Mouse (Mus musculus) limb, embryonic 10.5 days (tissue): ENCODE results near the gene Rag2. TPM values are rescaled to one million over a fixed set of nuclear protein-coding genes. Genes with fewer than 3 reads are reported as not detected.

Source experiments
- DNase-seq: peaks from one replicate; pipeline ENCODE4 v3.0.0-alpha.2; 2017; ENCODE audit warnings: low spot score
- H3K27ac ChIP-seq: fragments of 300-500 bp; sonication (generic); 2 replicates; pipeline ENCODE4 v1.5.1; 2016; ENCODE audit warnings: mild to moderate bottlenecking
- H3K27me3 ChIP-seq: fragments of 300-500 bp; sonication (generic); 2 replicates; pipeline ENCODE4 v1.6.1; 2016; ENCODE audit warnings: low read depth, mild to moderate bottlenecking; ENCODE audit not compliant: poor library complexity, severe bottlenecking
- H3K36me3 ChIP-seq: fragments of 300-500 bp; sonication (generic); 2 replicates; pipeline ENCODE4 v1.6.1; 2016; ENCODE audit warnings: mild to moderate bottlenecking, moderate library complexity
- H3K4me1 ChIP-seq: fragments of 300-500 bp; sonication (generic); 2 replicates; pipeline ENCODE4 v1.6.1; 2016
- H3K4me3 ChIP-seq: fragments of 300-500 bp; sonication (generic); 2 replicates; pipeline ENCODE4 v1.5.1; 2016; ENCODE audit warnings: mild to moderate bottlenecking, moderate library complexity
- H3K9me3 ChIP-seq: fragments of 300-500 bp; sonication (generic); replicated peaks from 2 replicates; pipeline ENCODE4 v1.6.1; 2016; ENCODE audit warnings: mild to moderate bottlenecking
- WGBS: fragments of 180-500 bp; shearing (Covaris S2); methylation state at CpG from one replicate; pipeline ENCODE4 v1.1.7; 2016; 5-methylcytosine and 5-hydroxymethylcytosine counted together
- polyA plus RNA-seq: library from polyadenylated mRNA; unstranded; fragments of >200 nt; fragmentation: Nextera tagmentation; extraction: Ambion mirVana; gene quantifications from 2 replicates; pipeline ENCODE4 v1.2.1, GENCODE M21; 2016

The Rag2 gene
- polyA plus RNA-seq, 1 experiment from 2014 or later: not detected

- DNase-seq: no peak
- WGBS: 88% methylated on average over 3 of the region's 3 CpGs
- H3K36me3 ChIP-seq: no peaks in the 10 kb centered on the region
- H3K4me1 ChIP-seq: no peaks in the 10 kb centered on the region; the same call in 1 of the 2 replicates
- H3K9me3 ChIP-seq: no peaks in the 10 kb centered on the region
- 0 out of 2 replicates have a peak, but pooled peaks cover 7% of the 10 kb centered on the region for H3K27me3 ChIP-seq
- H3K4me3 ChIP-seq: no peak overlapping the region
- no peak overlapping the region for H3K27ac ChIP-seq
Measured at GRCm38 (mm10) chr2:101668751-101669150, 44.2 kb downstream of the Rag2 start.

GRCm38 (mm10) chr2:101673547-101673946, 49.0 kb downstream of the Rag2 start:
- DNase-seq: no peak
- WGBS: 74% methylated on average over 3 of the region's 3 CpGs
- Histone ChIP-seq H3K27ac (no peak overlapping the region), H3K9me3 (no peaks in the 10 kb centered on the region), H3K27me3 (0 out of 2 replicates have a peak, but pooled peaks cover 7% of the 10 kb centered on the region), H3K36me3 (no peaks in the 10 kb centered on the region), H3K4me3 (no peak overlapping the region), H3K4me1 (peaks cover 4% of the 10 kb centered on the region; the same call in 1 of the 2 replicates)

- H3K27me3 ChIP-seq: no peaks in the 10 kb centered on the region
- H3K4me3 ChIP-seq: peak within 1 kb of the TSS; percentile 87
- DNase-seq: peak; percentile 91
- peak within 1 kb of the TSS; percentile 93 for H3K27ac ChIP-seq
- H3K4me1 ChIP-seq: peaks cover 11% of the 10 kb centered on the region
- WGBS: under 1% methylated on average over 68 of the region's 68 CpGs
- peaks cover 15% of the 10 kb centered on the region; the same call in 1 of the 2 replicates for H3K36me3 ChIP-seq
- H3K9me3 ChIP-seq: no peaks in the 10 kb centered on the region
Measured at GRCm38 (mm10) chr2:101678236-101679021, 53.9 kb downstream of the Rag2 start, which contains the start of gene Traf6. Gene Traf6 (plus strand): TSS chr2:101678429.

GRCm38 (mm10) chr2:101679164-101679784, 54.8 kb downstream of the Rag2 start:
- Histone ChIP-seq H3K27me3 (no peaks in the 10 kb centered on the region), H3K4me1 (peaks cover 11% of the 10 kb centered on the region), H3K27ac (no peak overlapping the region; the same call in 1 of the 2 replicates), H3K4me3 (peak overlapping the region; percentile 87), H3K9me3 (no peaks in the 10 kb centered on the region), H3K36me3 (peaks cover 15% of the 10 kb centered on the region)
- WGBS: 8% methylated on average over 15 of the region's 15 CpGs
- peak; percentile 30 for DNase-seq

Other genes with a start within 250 kb of the Rag2 start
- gene Rag1, start 24.8 kb downstream of the Rag2 start, polyA plus RNA-seq: 0.08 and 0.58 TPM in 2 replicates
- gene B230118H07Rik, start 24.8 kb downstream of the Rag2 start, polyA plus RNA-seq: 46.8 and 54.4 TPM in 2 replicates
- 14.6 and 16.1 TPM in 2 replicates for gene Traf6, start 53.7 kb downstream of the Rag2 start, polyA plus RNA-seq